Mouse (Mus musculus) ES-E14 (cell line): Measurements from ENCODE around the gene Hyal2.

Experiments
- CHD2 ChIP-seq: IDR thresholded peaks from 2 replicates; pipeline ENCODE4 v1.6.1; 2014; ENCODE audit warnings: mild to moderate bottlenecking, low read depth, low read length, inconsistent platforms
- HCFC1 ChIP-seq: IDR thresholded peaks from 2 replicates; pipeline ENCODE4 v1.6.1; 2012; ENCODE audit warnings: low read length, inconsistent platforms, borderline replicate concordance; ENCODE audit not compliant: insufficient read depth
- MAFK ChIP-seq: IDR thresholded peaks from 2 replicates; pipeline ENCODE4 v1.6.1; 2014; ENCODE audit warnings: mild to moderate bottlenecking, low read depth, low read length, inconsistent platforms; ENCODE audit not compliant: insufficient read depth
- ZC3H11A ChIP-seq: IDR thresholded peaks from 2 replicates; pipeline ENCODE4 v1.6.1; 2012; ENCODE audit warnings: low read depth, mild to moderate bottlenecking, inconsistent platforms, low read length, borderline replicate concordance
- ZNF384 ChIP-seq: IDR thresholded peaks from 2 replicates; pipeline ENCODE4 v1.6.1; 2012; ENCODE audit warnings: low read depth, low read length, inconsistent platforms

- TF ChIP-seq MAFK: no peak
- TF ChIP-seq ZC3H11A: no peak
- TF ChIP-seq CHD2: no peak
- no peak for TF ChIP-seq ZNF384
- TF ChIP-seq HCFC1: no peak
These were observed 51.2 kb downstream of the Hyal2 start for GRCm38 (mm10) chr9:107618778-107619545.
